Mouse (Mus musculus) heart, postnatal 25 days (tissue): ENCODE data around the gene Pgp. TPM values are rescaled to one million over a fixed set of nuclear protein-coding genes. Genes with fewer than 3 reads are reported as not detected.
A peak's percentile ranks its signal among the peaks of the same experiment; 100 is the strongest.
"Not testable (repeated sequence)": the region's sequence is repeated elsewhere in the genome, so short reads cannot be mapped to it uniquely, and the experiment has no call there.

Experiments used
- DNase-seq: peaks from one replicate; pipeline ENCODE4 v3.0.0; 2022; ENCODE audit warnings: low spot score
- intact Hi-C: fragments of 180-260 bp; cut with DNase I; formaldehyde crosslinking; loops from one replicate; pipeline ENCODE4 v1.15.1; 2025
- total RNA-seq, 2 experiments: library from RNA; stranded (reverse); gene quantifications; 2 replicates each; pipeline ENCODE4 v1.2.3; 2021

The Pgp gene
- total RNA-seq, result 10 to 100 TPM; 42.3 to 43.3 TPM

- intact Hi-C loops, result no loop called here
- DNase-seq, result peak; percentile 98
These were observed at the start of gene Pgp, which contains the start of gene E4f1 for GRCm38 (mm10) chr17:24469910-24470602. Pgp (plus strand) TSS chr17:24470392. E4f1 (minus strand) TSS chr17:24470313.

GRCm38 (mm10) chr17:24423114-24423513, 47.1 kb upstream of the Pgp start:
- intact Hi-C loops, result no loop called here
- no peak for DNase-seq

DNA sequence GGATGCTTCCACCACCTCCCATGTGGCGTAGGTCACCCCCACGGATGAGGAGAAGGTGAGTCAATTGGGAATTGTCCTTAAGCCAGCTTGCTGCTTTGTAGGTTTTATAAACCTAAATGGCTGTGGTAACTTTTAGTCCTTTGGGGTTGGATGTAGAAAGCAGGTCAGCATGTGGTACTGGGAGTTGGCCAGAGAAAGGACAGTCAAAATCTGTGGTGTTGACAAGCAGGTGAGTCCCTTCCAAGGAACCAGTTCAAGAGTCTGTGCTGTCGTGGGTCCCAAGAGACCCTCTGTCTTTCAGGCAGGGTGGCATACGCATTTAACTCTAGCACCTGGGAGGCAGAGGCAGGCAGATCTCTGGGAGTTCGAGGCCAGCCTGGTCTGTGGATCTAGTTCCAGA, 45.7 kb upstream of the Pgp start:
- no peak for DNase-seq
- intact Hi-C loops, result no loop called here

DNA sequence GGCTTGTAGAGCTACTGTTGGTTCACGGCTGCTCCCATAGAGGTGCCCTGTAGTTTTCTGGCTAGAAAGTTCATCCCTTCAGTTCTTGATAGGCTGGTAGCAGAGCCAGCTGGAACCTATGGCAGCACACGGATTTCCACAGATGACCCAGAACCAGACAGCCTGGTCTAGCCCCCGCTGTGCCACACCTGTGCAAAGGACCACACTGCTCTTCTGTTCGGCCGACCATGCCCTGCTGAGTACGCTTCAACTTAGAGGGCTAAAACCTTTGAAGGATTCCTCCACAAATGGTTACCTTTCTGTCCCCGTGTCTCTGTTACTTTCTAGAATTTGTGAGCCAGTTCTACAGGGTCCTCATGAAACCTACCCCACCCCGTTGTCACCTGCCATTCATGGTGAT, 44.9 kb upstream of the Pgp start:
- intact Hi-C loops, DNase-seq: not testable (repeated sequence)

DNA sequence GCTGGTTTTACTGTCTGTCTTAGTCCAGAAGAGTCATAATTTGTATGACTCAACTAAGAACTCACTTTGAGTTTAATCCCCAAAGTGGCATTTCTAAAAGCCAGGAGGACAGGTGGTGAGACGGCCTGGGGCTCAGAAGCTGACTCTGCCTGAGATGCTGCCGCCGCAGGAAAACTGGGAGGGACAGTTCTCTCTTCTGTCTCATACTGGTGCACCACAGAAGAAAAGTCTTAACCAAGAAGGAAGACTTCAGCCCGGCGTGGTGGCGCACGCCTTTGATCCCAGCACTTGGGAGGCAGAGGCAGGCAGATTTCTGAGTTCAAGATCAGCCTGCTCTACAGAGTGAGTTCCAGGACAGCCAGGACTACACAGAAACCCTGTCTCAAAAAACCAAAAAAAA, 44.3 kb upstream of the Pgp start:
- intact Hi-C loops, result no loop called here
- no peak for DNase-seq

GRCm38 (mm10) chr17:24426471-24427169, 43.6 kb upstream of the Pgp start, which contains the start of gene Eci1:
Eci1 (plus strand) TSS chr17:24426641.
- intact Hi-C loops, result no loop called here
- DNase-seq, result peak; percentile 92

- intact Hi-C loops, result no loop called here
- DNase-seq, result no peak
These were observed 43.0 kb upstream of the Pgp start for GRCm38 (mm10) chr17:24427170-24427557.

DNA sequence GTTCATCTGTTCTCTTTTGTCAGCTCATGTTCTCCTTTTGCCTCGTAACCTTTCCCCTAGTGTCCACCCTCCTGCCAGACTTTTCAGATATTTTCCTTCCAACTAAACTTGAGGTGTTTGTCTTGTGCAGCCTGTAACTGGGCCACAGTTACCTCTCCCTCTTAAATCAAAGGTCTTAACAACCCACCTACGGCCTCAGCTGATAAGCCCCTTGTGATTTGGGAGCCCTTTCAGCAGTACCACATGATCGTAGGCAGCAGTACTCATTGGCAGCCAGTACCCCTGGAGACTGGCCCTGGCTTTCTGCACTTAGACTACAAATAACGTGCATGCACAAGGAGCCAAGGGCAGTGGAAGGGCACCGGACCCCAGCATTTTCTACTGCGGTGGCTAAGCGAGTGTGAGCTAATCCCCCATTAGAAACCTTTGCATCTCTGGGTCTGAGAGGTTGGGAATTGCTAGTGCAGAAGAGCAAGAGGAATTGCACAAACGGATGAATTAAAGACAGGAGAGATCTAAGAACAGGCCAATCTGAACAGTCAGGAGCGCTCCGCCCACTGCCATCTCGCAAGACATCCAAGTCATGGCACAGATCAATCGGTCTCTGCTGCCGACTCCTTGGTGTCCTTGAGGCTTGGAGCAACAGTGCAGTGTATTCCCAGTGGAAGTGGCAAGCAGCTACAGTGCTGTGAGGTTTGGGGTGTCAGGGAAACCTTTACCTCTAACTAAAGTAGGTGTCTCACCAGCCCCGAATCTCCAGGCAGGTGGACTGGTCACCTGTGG, 40.8 kb upstream of the Pgp start:
- intact Hi-C loops, result no loop called here
- no peak for DNase-seq

DNA sequence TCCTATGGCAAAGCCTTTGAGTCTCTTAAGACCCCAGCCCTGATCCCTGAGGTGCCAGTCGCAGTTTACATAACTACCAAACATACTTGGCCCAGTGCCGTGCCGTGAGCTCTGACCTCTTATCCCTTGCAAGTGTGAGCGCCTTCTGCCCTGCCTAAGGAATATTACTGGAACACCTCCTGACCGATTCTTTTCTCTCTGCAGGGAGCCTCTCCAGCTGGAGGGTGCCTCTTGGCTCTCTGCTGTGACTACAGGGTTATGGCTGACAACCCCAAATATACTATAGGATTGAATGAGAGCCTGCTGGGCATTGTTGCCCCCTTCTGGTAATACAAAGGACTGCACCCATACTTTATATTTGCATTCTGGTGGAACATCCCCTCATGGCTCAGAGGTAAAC, 33.2 kb upstream of the Pgp start:
- intact Hi-C loops, result no loop called here
- no peak for DNase-seq

DNA sequence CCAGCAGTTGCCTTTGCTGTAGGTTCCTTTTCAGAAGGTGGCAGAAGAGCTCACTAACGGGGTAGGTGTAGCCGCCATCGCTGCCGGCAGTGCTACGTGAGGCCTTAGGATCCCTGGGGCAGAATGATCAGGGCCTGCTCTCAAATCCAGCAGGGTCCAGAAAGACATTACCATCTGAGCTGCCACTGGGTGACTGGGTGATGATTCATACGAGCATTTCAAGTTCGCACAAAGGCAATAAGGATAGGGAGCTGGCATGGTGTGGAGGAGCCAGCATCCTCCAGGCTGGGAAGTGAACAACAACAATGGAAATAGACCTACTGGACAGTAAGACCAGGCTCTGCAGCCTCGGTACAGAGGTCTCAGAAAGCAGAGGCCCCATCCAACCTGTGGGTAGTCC, 29.8 kb upstream of the Pgp start:
- intact Hi-C loops, result no loop called here
- no peak for DNase-seq

DNA sequence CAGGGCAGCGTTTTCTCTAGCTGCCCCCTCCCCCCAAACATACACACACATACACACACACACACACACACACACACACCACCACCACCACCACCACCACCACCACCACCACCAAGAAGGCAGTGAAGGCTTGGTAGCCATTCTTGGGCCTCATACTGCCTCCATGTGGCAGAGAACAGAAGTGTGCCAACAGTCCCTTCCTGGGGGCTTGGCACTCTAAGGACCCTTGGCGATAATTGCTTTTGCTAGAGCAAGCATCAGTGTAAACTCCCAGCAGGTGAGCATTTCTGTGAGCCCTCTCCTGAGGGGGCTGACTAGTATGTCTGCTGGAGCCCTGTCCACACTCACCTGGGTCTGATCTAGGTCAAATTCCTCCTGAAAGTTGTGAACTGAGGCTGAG, 29.0 kb upstream of the Pgp start:
- no peak for DNase-seq
- intact Hi-C loops, result no loop called here

- intact Hi-C loops, result no loop called here
These were observed 28.1 kb upstream of the Pgp start for GRCm38 (mm10) chr17:24442107-24442506.

DNA sequence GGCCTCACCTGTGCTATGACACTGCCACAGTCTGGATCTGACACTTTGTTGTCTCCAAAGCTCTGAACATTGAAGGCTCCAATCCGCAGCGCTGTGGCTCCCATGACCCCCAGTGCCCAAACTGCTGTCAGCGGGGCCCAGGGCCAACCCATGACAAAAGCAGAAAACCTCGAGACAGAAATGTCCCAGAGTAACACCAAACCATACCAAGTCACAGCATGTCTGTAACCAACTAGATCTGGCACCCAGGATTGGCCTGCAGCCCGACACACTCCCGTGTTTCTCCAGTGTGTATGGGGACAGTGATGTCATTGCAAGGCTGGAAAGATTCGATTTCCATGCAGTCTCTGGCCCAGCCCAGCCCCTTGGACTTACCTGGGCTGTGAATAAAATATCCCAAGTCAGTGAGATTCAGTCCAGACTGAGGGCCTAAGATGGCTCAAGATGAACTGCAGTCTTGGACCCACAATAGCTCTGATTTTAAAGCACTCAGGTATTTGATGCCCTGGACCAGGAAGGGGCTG, 27.5 kb upstream of the Pgp start, which contains the start of gene Dnase1l2:
Dnase1l2 (minus strand) TSS at position 474 of the 524 bp plus-strand sequence.
- intact Hi-C loops, result no loop called here
- DNase-seq, result no peak

More at GRCm38 (mm10) chr17:24442107-24442506, 28.1 kb upstream of the Pgp start:
- DNase-seq, result no peak

- intact Hi-C loops, result no loop called here
- no peak for DNase-seq
These were observed 26.8 kb upstream of the Pgp start for GRCm38 (mm10) chr17:24443409-24443808.

- intact Hi-C loops, result no loop called here
- no peak for DNase-seq
These were observed 23.6 kb upstream of the Pgp start for GRCm38 (mm10) chr17:24446590-24446989.

GRCm38 (mm10) chr17:24449507-24449906, 20.7 kb upstream of the Pgp start:
- DNase-seq, result no peak
- intact Hi-C loops, result no loop called here

- intact Hi-C loops, result loop anchor here (5.0 kb wide), 1 partner anchor 34 kb away; no protein-coding TSS in a partner anchor
These were observed 19.0 kb upstream of the Pgp start for GRCm38 (mm10) chr17:24451220-24451619.

DNA sequence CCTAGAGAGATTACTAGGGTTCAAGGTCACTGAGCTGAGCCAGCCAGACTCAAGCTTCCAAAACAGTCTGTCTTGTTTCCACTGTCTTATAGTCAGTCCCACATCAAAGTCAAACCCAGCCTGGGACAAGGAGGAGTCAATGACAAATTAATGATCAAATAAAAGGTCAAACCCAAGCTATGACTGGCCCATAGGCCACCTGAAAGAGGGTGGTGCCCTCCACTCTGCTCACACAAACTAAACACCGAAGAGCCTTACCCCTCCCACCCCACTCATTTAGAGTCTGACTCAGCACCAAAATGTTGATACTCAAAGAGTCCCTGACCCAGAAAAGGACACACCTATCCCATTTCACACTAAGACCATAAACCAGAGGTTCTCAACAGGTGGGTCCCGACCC, 16.8 kb upstream of the Pgp start:
- intact Hi-C loops, result loop anchor here (5.0 kb wide), 1 partner anchor 36 kb away; no protein-coding TSS in a partner anchor
- no peak for DNase-seq

More at GRCm38 (mm10) chr17:24451220-24451619, 19.0 kb upstream of the Pgp start:
- DNase-seq, result no peak

DNA sequence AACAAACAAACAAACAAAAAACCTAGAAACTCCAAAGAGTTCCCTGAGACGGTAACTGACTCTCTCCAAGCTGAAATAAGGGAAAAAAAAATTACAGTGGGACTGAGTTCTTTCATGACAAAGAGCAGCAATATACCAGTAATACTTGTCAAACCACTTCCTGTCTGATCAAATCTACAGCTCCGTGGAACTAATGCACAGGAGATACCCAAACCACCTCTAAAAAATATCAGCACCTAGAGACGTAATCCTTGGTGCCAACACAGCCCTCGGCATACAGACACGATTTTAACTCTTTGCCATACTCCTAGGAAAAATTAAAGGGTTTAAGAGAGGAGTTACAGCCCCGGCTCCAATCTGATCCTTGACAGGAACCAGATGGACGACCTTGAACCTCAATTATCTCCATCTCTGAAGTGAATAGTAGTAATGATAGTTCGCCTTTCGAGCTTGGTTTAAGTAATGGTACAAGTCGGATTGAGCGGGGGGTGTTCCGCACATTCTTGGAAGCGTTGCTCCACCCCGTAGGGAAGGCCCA, 15.9 kb upstream of the Pgp start:
- intact Hi-C loops, result loop anchor here (5.0 kb wide), 1 partner anchor 37 kb away; no protein-coding TSS in a partner anchor
- no peak for DNase-seq
